Mouse (Mus musculus): Measurements from ENCODE around the gene Fzd5.

DNA sequence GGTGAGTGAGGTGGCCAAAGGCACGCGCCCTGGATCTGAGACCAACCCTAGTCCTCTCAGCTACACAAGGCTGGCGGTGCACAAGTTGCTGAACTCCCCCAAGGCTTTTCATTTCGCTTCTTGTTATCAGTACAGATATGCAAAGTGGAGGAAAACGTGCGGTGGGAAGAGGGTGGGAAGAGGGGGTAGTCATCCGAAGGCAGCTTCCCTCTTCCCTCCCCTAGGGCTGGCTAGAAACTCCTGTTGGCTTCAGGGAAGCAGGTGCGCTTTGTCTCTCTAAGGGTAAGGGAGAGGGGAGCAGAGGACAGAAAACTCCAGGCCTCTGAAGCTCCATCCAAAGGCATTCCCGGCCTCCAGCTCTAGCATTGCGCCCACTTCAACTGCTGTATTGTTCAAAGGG, 5.4 kb downstream of the Fzd5 start:
- TF ChIP-seq POLR2A (IDR thresholded peaks at IDR 0.05; ENCODE audit: low read depth, low read length): no peak
- TF ChIP-seq CTCF (IDR thresholded peaks at IDR 0.05; ENCODE audit: extremely low read depth, insufficient read depth, insufficient read length, insufficient replicate concordance): no peak

Data from spleen, adult 2 months (tissue).